Mouse (Mus musculus): ENCODE measurements around the gene Ext2. TPM values are rescaled to one million over a fixed set of nuclear protein-coding genes. Genes with fewer than 3 reads are reported as not detected.
A peak's percentile ranks its signal among the peaks of the same experiment; 100 is the strongest.

The Ext2 gene
- polyA plus RNA-seq, 1 experiment from 2014 or later, result 122 TPM

DNA sequence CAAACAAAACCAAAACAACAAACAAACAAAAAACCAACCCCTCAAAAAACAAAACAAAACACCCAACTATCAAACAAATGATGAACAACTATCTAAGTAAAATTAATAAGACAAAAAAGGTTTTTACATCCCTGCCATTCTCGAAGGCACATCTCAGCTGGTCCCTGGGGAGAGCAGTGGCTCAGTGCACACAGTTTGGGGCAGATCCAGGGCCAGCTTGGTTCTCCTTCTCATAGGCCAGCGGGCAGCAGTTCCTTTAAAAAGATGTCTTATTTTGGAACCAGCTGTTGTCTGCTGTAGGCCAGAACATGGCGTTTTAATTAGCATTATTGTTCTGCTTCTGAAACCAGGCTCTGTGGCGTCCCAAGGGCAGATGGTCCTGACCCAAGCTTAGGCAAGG is 129.3 kb downstream of the Ext2 start:
- ATAC-seq (replicated peaks; ENCODE audit: low FRiP score), result no peak
- Histone ChIP-seq H3K9me3 (replicated peaks) (no peaks in the 10 kb centered on the region), H3K4me1 (peaks cover 15% of the 10 kb centered on the region), H3K27ac (no peak overlapping the region), H3K4me2 (no peak overlapping the region), H3K36me3 (peaks cover 10% of the 10 kb centered on the region; the same call in 1 of the 2 replicates), H3K4me3 (replicated peaks) (no peak overlapping the region), H3K9ac (no peak overlapping the region), H3K27me3 (no peaks in the 10 kb centered on the region)
- 73% methylated on average over 4 of the region's 4 CpGs for WGBS

DNA sequence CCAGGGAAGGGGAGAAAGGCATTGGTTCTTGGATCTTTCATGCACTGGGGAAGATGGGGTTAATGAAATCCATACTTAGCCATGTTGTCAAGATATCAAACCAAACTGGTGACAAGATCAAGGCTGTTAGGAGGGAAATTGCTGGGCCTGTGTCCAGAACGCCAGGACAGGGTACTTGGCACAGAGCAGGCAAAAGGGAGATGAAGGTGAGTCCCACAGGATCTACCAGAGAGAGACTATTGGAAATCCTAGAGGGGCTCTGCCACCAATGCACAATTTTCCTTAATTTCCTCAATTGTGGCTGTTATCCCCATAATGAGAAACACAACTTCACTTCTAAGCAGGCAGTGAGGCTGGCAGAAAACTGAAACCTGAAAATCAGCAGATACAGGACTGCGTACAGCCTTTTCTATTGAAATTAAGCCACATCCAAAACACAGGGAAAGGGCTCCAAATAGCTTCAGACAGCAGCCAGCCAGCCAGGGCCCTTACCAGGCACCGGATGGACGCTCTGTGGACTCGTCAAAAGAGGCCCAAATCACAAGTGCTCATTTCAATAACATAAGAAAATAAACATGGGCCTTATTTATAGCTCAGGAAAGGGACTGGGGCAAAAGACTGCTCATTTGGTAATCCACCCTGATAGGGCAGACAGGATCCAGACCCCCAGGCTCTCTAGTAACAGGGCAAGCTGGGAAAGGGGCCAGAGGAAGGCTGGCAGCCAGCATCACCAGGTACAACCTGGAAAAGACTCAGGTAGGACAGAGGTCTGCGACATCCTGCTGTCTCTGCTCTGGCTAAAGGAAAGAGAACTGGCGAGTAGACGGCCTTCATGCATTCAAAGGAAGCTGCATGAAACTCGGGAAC is 132.1 kb downstream of the Ext2 start:
- Histone ChIP-seq H3K4me2 (no peak overlapping the region), H3K36me3 (peaks cover 3% of the 10 kb centered on the region; the same call in 1 of the 2 replicates), H3K27ac (no peak overlapping the region), H3K9ac (no peak overlapping the region), H3K4me3 (replicated peaks) (no peak overlapping the region), H3K9me3 (replicated peaks) (no peaks in the 10 kb centered on the region), H3K4me1 (no peaks in the 10 kb centered on the region), H3K27me3 (no peaks in the 10 kb centered on the region)
- 80% methylated on average over 9 of the region's 9 CpGs for WGBS
- no peak for ATAC-seq (replicated peaks; ENCODE audit: low FRiP score)

DNA sequence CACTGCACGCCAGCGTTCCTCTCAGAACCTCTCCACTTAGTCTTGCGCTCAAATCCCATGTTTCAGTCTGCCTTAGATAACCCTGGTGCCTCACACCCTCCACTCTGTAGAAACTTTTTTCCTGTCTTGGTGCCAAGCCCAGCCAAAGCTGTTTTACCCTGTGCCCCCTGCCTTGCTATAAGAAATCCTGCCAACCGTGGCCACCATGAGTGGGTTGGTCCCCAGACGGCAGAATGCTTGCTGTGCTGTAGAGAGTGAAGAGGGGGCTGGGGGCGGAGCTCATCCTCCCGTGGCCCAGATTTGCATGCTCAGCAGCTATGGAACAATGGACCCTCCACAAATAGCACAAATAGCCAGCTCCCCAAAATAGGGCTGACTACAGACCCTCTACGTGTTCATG is 138.7 kb downstream of the Ext2 start:
- Histone ChIP-seq H3K27me3 (peaks cover 18% of the 10 kb centered on the region; the same call in 1 of the 2 replicates), H3K4me1 (no peaks in the 10 kb centered on the region), H3K36me3 (no peaks in the 10 kb centered on the region), H3K27ac (no peak overlapping the region), H3K4me2 (no peak overlapping the region), H3K9me3 (replicated peaks) (no peaks in the 10 kb centered on the region), H3K4me3 (replicated peaks) (no peak overlapping the region), H3K9ac (no peak overlapping the region)
- no peak for ATAC-seq (replicated peaks; ENCODE audit: low FRiP score)
- 66% methylated on average over 8 of the region's 8 CpGs for WGBS

DNA sequence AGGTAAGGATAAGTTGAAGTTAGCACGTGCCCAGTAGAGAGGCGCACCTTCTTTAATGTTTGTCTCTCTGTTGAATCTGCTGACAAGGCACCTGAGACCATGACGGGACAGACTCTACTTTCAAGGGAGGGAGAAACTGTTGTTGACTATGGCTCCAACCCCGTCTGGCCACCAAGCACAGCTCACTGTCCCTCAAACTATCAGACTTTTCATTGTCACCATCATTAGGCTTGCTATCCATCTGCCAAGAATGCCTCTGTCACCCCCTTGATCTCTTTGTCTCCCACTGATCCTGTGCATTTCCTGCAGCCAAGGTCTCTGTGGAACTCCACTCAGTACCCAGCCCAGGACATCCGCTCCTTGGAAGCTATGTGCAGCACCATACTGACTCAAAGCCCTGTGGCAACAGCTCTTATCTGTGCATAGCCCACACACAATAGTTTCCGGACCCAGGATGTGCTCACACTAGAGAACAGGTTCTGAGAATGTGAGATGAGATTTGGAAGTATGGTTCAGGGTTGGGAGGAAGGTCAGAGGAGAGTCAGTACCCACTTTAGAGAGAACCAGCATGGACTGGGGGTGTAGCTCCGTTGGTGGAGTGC is 139.7 kb downstream of the Ext2 start:
- Histone ChIP-seq H3K4me3 (replicated peaks) (no peak overlapping the region), H3K27me3 (peaks cover 20% of the 10 kb centered on the region; the same call in 1 of the 2 replicates), H3K9me3 (replicated peaks) (no peaks in the 10 kb centered on the region), H3K4me2 (no peak overlapping the region), H3K9ac (no peak overlapping the region), H3K4me1 (no peaks in the 10 kb centered on the region), H3K27ac (no peak overlapping the region), H3K36me3 (no peaks in the 10 kb centered on the region)
- no peak for ATAC-seq (replicated peaks; ENCODE audit: low FRiP score)
- WGBS, result 85% methylated on average over 7 of the region's 7 CpGs

DNA sequence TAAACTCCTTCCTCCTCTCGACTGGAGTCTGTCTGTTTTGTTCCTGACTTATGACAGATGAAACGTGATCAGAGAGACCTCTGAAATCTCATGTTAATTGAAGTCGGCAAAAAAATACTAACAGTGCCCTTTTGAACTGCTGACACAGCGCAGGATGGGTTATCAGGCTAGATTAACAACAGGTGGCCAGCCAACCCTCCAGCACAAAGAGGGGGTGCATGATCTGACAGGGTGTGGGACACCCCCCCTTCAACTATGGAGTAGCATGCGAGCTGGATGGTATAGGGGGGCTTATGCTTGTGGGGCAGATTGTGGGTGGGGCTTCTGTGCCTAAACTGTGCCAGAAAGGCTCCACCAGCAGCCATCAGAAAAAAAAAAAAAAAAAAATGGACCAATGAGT is 141.0 kb downstream of the Ext2 start:
- H3K27me3 ChIP-seq, result peaks cover 31% of the 10 kb centered on the region; the same call in 1 of the 2 replicates
- 39% methylated on average over 5 of the region's 5 CpGs for WGBS
- no peak for ATAC-seq (replicated peaks; ENCODE audit: low FRiP score)

DNA sequence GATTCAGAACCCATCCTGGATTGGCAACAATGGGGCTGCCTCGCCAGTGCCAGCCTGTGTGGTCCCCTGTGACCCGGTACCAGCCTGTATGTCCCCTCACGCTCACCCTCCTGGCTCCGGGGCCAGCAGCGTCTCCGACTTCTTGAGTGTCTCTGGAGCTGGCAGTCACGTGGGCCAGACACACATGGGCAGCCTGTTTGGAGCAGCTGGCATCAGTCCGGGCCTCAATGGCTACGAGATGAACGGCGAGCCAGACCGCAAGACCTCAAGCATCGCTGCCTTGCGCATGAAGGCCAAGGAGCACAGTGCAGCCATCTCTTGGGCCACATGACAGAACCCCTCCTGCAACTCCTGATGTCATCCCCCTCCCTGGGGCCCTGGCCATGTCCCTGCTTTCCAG is 145.1 kb downstream of the Ext2 start:
- WGBS, result 90% methylated on average over 14 of the region's 14 CpGs
- Histone ChIP-seq H3K4me1 (peaks cover 7% of the 10 kb centered on the region), H3K4me2 (no peak overlapping the region), H3K9ac (no peak overlapping the region), H3K4me3 (replicated peaks) (no peak overlapping the region), H3K9me3 (replicated peaks) (no peaks in the 10 kb centered on the region), H3K36me3 (no peaks in the 10 kb centered on the region), H3K27me3 (peaks cover 31% of the 10 kb centered on the region; the same call in 1 of the 2 replicates), H3K27ac (no peak overlapping the region)
- ATAC-seq (replicated peaks; ENCODE audit: low FRiP score), result 0 out of 2 replicates have a peak, but pooled peaks have one; percentile 21

More for the DNA sequence above, 141.0 kb downstream of the Ext2 start:
- H3K4me3 ChIP-seq (replicated peaks), result no peak overlapping the region
- H3K9me3 ChIP-seq (replicated peaks), result no peaks in the 10 kb centered on the region
- no peaks in the 10 kb centered on the region for H3K36me3 ChIP-seq
- H3K27ac ChIP-seq, result no peak overlapping the region
- H3K4me1 ChIP-seq, result no peaks in the 10 kb centered on the region
- no peak overlapping the region for H3K9ac ChIP-seq
- no peak overlapping the region for H3K4me2 ChIP-seq

DNA sequence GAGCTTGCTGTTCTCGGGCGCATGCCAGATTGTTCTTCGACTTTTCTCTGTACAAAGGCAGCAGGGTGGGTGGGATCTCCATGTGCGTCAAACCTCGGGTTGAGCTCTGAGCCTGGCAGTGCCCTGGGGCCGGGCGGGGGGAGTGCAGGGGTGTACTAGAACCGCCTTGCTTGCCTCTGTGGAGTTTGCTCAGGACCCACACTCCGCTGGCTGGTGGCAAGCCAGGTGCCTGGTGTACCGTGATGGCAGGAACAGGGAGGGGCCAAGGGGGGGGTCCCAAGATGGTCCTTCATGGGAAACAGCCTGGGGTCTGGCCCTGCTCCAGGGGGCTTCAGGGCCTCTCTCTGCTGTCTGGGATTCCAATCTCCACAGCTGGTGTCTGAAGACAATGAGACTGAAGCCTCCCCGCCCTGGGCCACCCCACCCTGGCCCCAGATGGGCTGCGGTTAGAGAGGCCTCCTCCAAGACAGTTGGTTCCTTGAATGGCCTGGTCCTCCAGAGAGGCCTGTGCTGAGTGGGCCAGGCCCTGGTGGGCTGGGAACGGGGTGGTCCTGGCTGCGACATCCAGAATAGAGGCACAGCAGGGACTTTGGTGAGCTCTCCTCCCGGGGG is 150.7 kb downstream of the Ext2 start:
- no peak overlapping the region for H3K9ac ChIP-seq
- 0 out of 2 replicates have a peak, but pooled peaks cover 4% of the 10 kb centered on the region for H3K27me3 ChIP-seq
- 0 out of 2 replicates have a peak, but pooled peaks have one; percentile 26 for ATAC-seq (replicated peaks; ENCODE audit: low FRiP score)
- H3K4me2 ChIP-seq, result no peak overlapping the region
- no peaks in the 10 kb centered on the region for H3K9me3 ChIP-seq (replicated peaks)
- 73% methylated on average over 15 of the region's 15 CpGs for WGBS
- H3K4me3 ChIP-seq (replicated peaks), result no peak overlapping the region
- H3K4me1 ChIP-seq, result peaks cover 12% of the 10 kb centered on the region
- H3K27ac ChIP-seq, result no peak overlapping the region
- H3K36me3 ChIP-seq, result no peaks in the 10 kb centered on the region

DNA sequence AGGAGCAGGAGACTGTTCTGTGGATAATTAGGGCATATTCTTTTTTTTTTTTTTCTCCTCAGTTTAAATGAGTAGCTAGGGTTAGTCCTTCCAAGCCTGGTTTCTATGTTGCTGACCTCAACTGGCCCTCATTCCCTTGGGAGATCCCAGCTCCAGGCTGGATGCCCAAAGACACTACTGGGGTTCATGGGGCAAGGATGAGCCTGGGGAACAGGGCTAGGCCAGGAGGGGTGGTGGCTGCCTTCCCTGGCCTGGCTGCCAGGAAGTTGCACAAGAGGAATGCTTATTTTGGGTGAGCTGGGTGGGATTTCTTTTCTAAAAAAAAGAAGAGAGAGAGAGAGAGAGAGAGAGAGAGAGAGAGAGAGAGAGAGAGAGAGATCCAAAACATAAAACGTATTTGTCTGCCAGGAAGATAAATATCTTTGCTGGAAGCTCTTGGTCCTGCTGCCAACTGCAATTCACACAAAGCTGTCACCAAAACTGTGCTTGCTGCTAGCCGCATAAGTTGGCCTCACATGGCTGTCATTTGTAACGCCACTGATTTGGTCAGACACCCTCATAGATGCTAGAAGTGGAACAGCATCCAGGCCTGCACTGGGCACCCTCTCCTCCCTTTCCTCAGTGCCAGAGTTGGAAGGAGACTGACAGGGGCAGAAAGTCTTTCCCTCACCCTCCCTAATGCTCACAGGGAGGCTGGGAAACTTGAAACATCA is 156.1 kb downstream of the Ext2 start:
- H3K4me2 ChIP-seq, result no peak overlapping the region
- H3K27ac ChIP-seq, result no peak overlapping the region
- 34% methylated on average over 3 of the region's 3 CpGs for WGBS
- no peaks in the 10 kb centered on the region for H3K36me3 ChIP-seq
- H3K4me3 ChIP-seq (replicated peaks), result no peak overlapping the region
- H3K9ac ChIP-seq, result no peak overlapping the region
- peaks cover 7% of the 10 kb centered on the region; the same call in 1 of the 2 replicates for H3K4me1 ChIP-seq
- no peak for ATAC-seq (replicated peaks; ENCODE audit: low FRiP score)
- peaks cover 31% of the 10 kb centered on the region for H3K27me3 ChIP-seq
- H3K9me3 ChIP-seq (replicated peaks), result no peaks in the 10 kb centered on the region

DNA sequence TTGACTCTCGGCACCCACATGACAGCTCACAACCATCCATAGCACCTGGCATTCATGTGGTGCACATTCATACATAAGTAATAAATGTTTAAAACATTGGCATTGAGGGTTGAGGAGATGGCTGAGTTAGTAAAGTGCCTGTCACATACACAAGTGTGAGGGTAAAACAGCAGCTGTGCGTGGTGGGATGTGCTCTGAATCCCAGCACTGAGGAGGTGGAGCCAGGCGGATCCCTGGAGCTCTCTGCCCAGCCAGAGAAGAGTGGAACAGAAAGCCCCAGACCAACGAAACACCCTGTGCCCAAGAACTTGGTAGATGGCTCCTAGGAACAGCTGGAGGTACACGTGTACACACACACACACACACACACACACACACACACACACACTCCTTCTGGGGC is 156.9 kb downstream of the Ext2 start:
- Histone ChIP-seq H3K36me3 (no peaks in the 10 kb centered on the region), H3K4me3 (replicated peaks) (no peak overlapping the region), H3K27ac (no peak overlapping the region), H3K4me1 (peaks cover 7% of the 10 kb centered on the region; the same call in 1 of the 2 replicates), H3K9ac (no peak overlapping the region), H3K9me3 (replicated peaks) (no peaks in the 10 kb centered on the region), H3K27me3 (peaks cover 37% of the 10 kb centered on the region), H3K4me2 (no peak overlapping the region)
- 80% methylated on average over 5 of the region's 5 CpGs for WGBS
- no peak for ATAC-seq (replicated peaks; ENCODE audit: low FRiP score)

DNA sequence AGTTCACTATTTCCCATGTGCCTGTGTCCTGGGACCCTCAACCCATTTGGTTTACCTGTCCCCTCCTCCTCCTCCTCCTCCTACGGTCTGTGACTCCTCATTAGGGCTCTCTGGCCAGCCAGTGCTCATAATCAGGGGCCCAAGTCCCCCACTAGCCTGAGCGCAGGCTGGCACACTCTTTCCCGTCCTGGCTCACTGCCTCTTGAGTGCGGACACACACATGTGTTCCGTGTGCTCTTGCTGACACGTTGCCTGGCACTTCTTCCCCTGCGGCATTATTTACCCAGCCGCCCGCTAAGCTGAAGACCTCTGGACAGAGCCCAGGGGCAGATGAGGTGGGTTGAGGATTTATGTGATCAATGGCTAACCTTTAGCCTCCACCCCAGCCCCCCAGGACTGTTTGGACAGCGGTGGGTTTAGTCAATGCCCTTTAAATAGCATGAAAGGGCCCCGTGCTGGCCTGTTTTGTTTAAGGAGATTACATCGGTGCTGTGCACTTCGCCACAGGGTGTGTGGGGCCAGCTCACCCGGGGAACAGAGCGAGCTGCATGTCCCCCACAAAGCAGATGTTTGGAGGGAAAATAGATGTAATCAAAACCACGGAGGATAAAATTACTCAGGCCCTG is 160.0 kb downstream of the Ext2 start:
- Histone ChIP-seq H3K9me3 (replicated peaks) (no peaks in the 10 kb centered on the region), H3K27me3 (peaks cover 61% of the 10 kb centered on the region), H3K27ac (no peak overlapping the region), H3K9ac (no peak overlapping the region), H3K36me3 (no peaks in the 10 kb centered on the region), H3K4me3 (replicated peaks) (no peak overlapping the region), H3K4me1 (peaks cover 10% of the 10 kb centered on the region; the same call in 1 of the 2 replicates), H3K4me2 (no peak overlapping the region)
- no peak for ATAC-seq (replicated peaks; ENCODE audit: low FRiP score)
- 14% methylated on average over 16 of the region's 16 CpGs for WGBS

DNA sequence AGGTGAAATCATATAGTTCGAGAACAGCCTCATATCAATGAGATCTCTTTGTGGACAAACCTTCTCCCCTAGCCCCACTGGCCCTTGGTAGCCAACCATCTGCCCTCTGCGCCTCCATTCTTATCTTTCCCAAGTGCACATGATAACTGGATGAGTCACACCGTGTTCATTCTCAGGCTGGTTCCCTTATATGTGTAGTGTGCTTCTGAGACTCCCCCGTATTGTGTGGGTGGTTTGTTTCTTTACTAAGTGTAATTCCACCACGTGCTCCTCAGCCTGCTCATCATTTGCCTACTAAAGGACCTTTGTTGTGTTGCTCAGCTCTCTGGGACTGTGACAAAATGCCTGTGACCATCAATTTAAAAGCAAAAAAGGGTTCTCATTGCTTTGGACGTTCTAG is 161.3 kb downstream of the Ext2 start:
- no peak overlapping the region for H3K4me2 ChIP-seq
- H3K4me1 ChIP-seq, result peaks cover 10% of the 10 kb centered on the region; the same call in 1 of the 2 replicates
- no peak overlapping the region for H3K27ac ChIP-seq
- H3K27me3 ChIP-seq, result peaks cover 72% of the 10 kb centered on the region
- no peaks in the 10 kb centered on the region for H3K36me3 ChIP-seq
- 78% methylated on average over 6 of the region's 6 CpGs for WGBS
- H3K4me3 ChIP-seq (replicated peaks), result no peak overlapping the region
- no peak overlapping the region for H3K9ac ChIP-seq
- H3K9me3 ChIP-seq (replicated peaks), result no peaks in the 10 kb centered on the region
- ATAC-seq (replicated peaks; ENCODE audit: low FRiP score), result no peak

Data from kidney, embryonic 15.5 days (tissue).